Mouse (Mus musculus) brain, embryonic 18.5 days (tissue): ENCODE measurements at regions not wholly inside any gene's neighbourhood (a gene's known extent, or its start where the extent isn't known, plus 50 kb on each side); places are given as distances from the start of the nearest gene placed in this dataset.
A peak's percentile ranks its signal among the peaks of the same experiment; 100 is the strongest.

Source experiments
- DNase-seq: peaks from one replicate; pipeline ENCODE4 v3.0.0-alpha.2; 2012; ENCODE audit warnings: low read depth, low spot score

DNA sequence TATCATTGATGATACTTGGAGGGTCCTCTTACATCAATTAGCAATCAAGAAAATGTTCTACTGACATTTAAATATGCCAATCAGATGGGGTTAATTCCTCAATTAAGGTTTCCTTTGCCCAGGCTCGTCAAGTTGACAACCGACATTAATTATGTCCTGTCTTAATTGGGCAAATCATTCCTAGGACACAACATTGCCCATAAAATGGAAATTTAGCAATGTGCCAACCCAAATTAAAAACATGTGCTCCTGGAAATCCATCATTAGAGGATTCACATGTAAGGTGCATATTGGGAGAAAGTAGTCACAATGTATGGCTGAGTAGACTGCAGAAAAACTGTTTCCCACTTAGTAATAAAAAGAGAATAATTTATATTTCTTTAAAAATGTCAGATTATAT is 483.6 kb upstream of the B430305J03Rik start:
- DNase-seq, result no peak

GRCm38 (mm10) chr3:61846703-61847102 is 481.0 kb upstream of the B430305J03Rik start:
- peak; percentile 56 for DNase-seq

- no peak for DNase-seq
Measured at GRCm38 (mm10) chr3:61839355-61840009, 473.7 kb upstream of the B430305J03Rik start.

- no peak for DNase-seq
Measured at GRCm38 (mm10) chr3:61816807-61817206, 451.1 kb upstream of the B430305J03Rik start.

DNA sequence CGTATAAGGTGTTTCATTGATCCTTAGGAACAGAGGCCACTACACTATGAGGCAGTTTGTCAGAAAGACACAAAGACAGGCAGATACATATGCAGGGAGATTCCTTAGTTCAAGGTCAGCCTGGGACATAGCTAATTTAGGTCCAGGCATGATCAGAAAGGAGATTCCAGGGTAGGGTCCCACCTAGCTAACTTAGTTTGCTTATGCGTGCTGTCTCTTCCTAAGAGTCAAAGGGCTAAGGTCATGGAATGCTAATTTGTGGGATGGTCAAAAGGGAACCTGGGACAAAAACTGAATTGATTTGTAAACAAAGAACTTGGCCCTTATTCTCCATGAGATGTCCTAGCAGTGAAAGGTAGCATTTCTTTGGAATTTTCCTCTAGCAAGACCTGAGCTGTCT is 430.3 kb upstream of the B430305J03Rik start:
- no peak for DNase-seq

DNA sequence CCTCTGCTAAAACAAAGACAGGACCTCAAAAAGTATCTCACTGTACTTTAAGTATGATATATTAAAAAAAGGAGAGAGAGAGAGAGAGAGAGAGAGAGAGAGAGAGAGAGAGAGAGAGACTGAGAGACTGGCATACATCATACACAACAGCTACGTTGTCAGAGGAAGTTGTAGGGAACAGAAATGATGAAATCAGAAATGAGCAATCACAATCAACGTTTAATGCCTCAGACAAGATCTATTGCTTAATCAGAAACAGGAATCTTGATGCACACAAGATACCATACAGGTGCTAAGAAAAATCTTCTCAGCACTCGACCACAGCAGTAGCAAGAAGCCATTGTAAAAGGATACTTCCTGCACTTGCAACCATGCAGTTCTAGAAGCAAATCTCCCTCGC is 424.9 kb upstream of the B430305J03Rik start:
- DNase-seq, result no peak
